Mouse (Mus musculus) frontal cortex, postnatal 36 days (tissue): ENCODE measurements around the gene Itgb3.
A peak's percentile ranks its signal among the peaks of the same experiment; 100 is the strongest.

Source experiments
- DNase-seq, 2 experiments: peaks; one replicate each; pipeline ENCODE4 v3.0.0; 2022; ENCODE audit warnings: low spot score in 2 of 2

Gene Itgb3

DNA sequence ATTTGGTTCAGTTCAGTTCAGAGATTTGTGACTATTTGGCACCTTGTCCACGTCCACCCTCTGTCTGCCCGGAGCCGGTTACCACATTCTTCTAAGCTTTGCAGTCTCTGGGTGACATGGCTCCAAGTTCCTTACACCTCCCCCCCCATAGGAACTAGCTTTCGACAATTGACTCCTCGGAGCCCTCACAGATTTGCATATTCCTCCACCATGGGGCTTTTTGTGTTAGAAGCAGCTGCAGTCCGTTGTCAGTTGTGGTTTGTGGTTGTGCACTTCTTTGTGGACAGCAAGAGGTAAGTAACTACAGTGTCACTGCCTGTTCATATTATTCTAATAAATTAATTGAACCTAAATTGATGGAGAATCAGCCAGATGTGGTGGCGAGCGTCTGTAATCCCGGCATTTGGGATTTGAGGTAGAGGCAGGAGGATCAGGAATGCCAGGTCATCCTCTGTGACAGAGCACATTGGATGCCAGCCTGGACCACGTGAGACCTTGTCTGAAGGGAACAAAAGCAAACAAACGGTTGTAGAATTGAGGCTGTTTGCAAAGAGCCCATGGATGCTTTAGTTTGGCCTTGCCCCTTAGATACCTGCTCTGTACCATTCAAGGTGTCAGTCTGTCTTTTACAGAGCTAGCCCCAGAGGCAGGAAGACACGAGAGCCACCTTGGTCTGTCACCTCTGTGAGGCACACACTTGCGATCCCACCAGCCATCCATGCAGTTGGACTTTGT, 25.0 kb upstream of the Itgb3 start:
- no peak for DNase-seq

DNA sequence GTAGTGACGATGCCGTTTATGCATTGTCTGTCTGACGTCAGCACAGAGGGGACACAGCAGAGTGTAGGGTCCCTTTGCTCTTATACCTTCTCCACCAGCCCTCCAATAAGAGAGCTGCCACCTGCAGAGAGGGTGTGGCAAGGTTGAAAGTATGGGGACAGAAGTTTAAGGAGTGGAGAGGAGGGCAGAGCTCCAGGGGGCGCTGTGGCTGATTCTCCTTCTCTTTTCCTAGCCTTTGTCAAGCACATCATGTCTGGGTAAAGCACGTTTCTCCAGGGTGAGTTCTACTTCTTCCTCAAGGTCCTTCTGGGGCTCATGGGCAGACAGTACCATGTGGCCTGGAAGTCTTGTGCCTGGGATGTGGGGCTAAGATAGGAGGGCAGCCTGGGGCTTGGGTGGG, 22.3 kb upstream of the Itgb3 start:
- no peak for DNase-seq

DNA sequence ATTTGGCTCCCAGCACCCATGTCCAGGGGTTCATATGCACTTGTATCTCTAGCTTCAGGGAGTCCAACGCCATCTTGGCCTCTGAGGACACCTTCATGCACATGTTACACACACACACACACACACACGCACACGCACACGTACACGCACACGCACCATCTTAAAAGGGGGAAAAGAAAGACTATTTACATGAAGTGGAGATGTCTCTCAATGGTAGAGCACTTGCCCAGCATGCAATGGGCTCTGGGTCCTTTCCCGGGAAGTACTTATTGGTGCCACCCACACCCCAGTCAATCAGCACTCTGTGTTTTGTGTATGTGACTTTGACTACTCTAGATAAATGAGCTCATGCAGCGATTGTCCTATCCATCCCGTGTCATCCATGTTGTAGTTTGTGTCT, 19.9 kb upstream of the Itgb3 start:
- DNase-seq = no peak

DNA sequence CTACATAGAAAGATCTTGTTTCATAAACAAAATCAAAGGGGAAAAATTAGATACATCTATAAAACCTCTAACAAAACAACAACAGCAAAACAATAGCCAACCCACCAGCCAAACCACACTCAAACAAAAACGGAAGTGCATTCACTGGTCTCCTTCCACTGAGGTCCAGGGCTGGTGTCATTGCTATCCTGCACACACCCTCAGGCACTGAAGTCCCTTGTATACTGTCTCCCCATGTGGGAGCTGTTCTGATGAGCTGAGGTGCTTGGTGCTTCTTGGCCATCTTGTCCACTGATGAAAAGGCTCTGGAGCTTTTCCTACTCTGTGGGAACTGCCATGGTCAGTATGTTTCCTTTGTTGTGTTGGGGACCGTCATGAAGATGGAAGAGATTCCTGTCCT, 19.3 kb upstream of the Itgb3 start:
- no peak for DNase-seq

DNA sequence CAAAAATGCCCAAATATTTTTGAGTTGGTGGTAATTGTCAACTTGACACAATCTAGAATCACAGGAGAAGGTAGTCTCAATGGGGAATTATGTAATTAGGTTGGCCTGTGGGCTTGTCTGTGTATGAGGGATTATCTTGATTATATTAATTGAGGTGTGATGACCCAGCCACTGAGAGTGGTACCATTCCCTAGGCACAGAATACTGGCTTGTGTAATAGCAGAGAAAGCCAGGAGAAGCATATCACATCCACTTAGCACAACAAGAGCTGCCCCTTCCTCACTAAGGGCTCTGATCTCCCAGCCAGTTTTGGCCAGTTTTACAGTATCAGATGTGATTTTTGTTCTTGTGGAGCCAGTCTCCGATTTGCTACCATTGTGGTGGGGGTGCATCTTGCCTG, 18.2 kb upstream of the Itgb3 start:
- no peak for DNase-seq

DNA sequence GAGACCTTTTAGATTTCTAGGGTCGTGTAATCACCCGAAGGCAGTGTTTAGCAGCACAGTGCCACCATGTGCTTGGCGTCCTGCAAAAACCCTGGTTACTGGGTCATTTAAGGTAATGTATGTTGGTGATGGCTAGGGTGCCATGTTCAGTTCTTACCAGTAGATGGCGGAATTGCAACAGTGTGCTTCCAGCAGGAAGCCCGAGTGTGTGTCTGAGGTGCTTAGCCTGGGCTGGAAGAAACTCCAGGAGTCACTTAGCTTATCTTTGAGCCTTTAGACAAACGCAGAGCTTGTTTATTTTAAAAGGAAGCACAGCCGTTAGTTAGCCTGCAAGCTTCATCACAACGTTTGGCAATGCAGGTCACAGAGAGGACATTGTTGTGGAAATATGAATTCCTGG, 17.7 kb upstream of the Itgb3 start:
- peak; percentile 78 to 92 for DNase-seq

DNA sequence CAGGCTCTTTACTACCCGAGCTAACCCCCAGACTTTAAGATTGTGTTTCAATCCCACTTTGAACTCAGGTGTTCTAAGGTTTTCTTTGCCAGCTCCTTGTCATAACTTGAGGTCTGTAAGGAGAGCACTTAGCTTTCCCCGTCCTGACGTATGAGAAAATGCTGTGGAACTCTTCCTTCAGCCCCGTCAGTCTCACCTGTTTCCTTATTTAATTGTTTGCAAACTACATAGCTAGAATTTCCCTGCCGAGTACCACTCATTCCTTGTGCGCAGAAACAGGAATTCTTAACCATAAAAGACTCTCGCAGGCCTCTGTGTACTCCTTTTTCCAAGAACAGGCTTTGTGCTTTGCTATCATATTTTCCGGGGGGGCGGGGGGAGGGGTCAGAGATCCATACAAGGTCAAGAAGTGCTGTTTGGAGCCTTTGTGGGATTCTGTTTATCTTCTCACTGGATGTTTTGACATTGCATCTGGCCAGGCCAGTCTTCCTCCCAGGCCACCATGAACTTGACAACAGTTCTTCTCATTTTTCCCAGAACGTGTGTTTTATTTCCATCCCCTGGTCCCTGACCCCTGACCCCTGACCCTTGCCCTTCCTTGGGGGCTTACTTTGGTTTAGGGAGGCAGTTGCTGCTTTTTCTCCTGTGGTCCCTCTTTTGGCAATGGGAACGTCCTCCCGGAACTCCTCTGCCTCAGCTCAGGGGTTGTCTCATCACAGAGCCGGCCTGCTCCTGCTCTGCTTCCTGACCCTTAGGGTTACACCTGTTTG, 15.5 kb upstream of the Itgb3 start:
- no peak for DNase-seq

DNA sequence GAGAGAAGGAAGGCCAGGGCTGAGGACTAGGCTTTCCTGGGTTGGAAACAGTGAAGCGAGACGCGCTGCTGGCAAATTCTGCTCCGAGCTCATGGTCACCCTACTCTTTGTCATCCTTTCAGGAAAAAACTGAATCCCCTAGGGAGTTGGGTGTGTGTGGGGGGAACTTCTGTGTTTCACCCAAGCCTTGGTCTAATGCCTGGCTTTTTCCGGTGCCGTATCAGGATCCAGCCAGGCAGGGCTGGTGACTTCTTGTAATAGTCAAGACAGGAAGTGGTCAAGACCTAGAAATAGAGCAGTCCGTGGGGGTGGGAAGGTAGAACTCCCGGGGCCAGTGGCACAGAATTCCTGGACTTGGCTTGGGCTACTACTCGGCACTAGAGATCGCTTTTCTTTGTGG, 11.4 kb upstream of the Itgb3 start:
- DNase-seq = no peak

DNA sequence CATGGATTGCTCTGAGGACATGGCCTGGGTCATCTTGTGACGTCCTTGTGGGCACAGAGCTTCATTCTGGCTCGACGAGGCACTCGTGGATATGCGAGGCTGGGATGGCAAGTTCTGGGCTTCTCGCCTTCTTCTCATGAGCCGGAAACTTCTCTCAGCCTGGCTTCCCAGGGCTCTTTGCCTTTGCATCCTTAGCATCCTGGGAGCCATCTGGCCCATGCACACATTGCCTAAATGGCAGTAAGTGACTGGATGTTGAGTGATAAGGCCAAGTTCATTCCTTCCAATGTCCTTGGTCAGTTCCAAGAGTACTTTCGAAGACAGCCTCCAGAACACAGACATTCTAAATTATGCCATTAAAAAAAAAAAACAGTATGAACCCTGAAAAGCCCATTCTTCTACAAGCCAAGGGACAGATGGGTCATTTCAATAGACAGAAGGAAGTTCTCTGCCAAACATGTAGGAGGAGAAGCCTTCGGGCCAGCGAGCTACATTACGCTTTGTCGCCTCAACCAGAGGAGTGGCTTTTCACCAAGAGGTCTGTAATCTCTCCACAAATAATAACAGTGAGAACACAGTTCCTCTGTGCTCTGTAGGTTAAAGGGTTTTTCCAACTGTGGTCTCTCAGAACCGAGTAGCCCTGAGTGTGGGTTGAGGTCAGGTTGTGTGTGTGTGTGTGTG, 8.4 kb upstream of the Itgb3 start:
- DNase-seq = no peak

DNA sequence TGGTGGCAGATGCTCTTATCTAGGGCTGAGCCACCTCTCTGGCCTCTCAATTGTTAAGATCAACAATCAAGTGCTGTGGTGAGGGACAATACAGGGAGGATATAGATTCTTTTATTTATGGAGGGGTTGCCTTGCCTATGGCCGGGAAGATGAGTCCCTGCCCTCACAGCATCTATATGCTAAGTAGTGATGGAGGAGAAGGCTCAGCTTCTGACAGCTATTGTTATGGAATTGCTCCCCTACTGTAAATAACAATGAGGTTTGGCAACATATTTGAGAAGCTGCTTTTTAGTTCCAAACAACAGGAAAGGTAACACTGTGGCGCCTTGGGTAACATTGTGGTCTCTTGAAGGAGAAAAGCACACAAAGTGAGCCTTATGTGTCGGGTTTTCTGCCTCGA, 7.1 kb upstream of the Itgb3 start:
- no peak for DNase-seq

DNA sequence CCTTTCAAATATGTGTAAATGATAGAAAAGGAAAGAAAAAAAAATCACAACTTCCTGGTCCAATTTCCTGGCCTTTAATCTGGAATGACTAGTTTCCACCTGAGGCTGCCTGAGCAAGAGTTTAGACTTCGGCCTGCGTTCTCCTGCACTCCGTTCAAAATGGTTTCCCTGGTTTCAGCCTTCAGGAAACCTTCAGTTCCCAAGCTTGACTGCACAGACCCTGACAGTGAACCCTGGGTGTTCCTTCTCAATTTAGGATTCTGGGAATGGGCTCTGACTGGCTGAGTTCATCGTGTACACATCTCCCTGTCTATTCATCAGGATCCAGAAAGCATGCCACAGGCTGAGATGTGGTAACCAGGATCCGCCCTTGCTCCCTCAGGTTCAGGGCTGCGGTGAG, 3.6 kb upstream of the Itgb3 start:
- DNase-seq = no peak

DNA sequence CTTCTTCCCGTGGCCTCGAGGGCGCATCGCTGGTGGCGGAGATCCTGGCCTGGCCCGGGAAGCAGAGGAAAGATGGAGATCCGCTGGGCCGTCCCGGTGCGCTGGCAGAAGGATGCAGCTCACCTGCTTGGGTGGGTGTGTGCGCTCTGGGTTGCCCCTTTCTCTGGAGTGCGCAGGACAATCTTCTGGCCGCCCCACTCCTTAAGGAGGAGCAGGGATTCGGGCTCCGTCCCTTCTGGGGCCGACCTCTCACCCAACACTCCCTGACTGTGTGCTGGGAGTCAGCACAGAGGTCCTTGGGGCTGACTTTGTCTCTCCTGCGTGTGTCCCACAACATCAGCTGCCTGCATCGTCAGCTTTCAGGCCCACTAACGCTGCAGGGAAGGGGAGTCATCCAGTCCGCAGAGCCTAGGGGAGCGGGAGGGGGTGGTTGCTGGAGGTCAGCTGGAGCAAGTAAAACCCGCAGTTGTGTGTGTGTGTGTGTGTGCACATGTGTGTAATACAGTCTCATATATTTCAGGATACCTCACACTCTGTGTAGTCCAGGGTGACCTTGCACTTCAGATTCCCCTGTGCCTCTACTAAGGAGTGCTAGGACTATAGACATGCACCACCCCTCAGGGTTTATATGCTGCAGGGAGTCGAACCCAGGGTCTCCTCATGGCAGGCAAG, 585 bp downstream of the Itgb3 start:
- DNase-seq = no peak

DNA sequence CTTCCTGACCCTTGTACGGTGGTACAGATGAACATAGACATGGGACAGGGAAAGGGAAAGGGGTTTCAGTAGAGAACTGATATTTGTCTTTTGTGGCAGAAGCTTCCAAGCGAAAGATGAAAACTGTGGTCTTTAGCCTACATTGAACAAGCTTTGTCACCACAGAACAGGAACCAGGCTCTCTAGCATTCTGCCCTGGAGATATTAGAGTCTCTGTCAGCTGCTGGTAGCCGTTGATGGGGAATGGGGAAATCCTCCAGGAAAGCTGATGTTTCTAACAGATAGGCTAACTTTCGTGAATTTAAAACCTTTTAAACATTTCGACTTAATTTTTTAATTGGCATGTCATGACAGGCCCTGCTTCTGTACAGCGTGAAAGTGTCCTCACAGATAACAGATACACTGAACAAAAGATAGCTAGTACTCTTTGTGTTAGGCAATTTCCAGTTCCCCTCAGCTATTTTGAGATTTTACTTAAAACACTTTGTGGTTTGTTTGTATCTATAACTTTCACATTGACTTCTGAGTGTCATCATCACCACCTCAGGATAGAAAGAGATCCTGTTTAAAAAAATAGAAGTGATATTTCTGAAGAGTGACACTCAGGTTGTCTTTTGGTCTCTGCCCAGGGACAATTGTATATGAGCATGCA, 1.4 kb downstream of the Itgb3 start:
- no peak for DNase-seq

DNA sequence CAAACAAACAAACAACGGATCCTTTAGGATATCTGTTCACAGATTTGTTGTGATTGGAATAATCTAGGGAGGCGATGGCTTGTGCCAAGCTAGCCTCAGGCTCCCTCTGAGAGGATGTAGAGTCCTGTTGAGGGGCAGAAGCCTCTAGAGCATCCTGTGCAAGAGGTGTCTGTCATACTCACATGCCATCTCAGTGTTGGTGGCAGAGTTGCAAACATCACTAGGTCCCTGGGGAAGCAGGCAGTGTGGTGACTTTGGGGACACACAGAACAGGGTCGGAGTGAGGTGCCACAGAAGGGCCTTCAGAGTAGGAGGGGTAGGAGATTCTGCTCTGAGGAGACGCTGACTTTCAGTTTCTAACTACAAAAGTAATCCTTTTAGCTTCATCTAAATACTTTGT, 1.9 kb downstream of the Itgb3 start:
- no peak for DNase-seq

DNA sequence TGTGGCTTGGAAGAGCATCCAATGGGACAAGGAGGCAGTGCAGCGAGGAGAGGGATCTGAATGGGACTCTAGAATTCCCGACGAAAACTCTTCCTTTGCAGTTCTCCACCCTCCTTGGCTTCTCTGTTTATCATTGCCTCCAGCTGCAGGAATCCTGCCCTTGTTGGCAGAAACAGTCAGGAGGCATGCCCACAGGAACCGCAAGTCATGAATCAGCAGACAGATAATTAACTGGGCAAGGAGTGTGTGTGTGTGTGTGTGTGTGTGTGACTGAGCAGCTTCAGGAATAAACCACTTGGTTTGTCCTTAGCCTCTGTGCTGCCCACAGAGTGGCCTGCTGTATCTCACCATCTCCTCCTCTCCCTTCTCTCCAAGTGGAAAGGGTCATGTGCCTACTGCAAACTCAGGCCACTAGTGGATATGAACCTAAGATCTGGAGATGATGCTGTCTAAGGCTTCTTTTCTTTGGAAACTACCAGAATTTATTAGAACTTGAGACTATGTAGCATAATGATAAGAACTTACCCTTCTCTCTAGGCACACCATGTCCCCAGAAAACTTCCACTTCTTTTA, 3.9 kb downstream of the Itgb3 start:
- DNase-seq = no peak

DNA sequence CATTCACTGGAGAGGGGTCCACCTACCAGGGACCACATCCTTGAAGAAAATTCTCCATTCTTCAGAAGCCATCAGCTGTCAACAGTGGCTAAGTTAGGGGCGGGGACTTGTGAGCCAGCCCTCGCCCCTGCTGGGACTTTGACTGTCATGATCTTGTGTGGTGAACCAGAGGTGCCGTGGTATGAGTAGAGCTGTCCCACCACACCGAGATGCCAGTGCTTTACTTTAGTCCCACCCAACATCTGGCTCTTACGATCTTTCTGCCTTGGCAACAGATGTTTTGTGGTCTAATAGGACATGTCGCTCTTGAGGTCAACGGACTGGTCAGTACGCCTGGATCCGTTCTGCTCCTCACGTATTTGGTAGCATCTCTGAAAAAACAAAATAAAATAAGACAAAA, 5.8 kb downstream of the Itgb3 start:
- no peak for DNase-seq

DNA sequence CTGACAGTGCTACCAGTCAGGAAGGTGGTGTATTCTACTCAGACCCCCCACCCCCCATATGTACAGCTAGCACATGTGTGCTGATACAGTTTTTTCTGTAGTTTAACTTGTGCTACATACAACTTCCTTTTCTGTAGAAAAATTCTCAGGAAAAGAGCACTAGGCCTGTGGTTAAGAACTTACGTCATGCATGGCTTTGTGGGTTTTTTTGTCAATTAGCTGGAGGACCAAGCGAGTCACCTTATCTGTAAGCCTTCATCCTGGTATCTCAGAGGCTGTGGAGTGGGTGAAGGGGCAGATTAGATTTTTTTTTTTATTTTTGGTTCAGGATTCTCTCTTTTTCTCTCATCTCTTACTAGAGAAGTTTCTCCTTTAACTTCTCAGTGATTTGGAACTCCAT, 6.3 kb downstream of the Itgb3 start:
- DNase-seq = no peak

DNA sequence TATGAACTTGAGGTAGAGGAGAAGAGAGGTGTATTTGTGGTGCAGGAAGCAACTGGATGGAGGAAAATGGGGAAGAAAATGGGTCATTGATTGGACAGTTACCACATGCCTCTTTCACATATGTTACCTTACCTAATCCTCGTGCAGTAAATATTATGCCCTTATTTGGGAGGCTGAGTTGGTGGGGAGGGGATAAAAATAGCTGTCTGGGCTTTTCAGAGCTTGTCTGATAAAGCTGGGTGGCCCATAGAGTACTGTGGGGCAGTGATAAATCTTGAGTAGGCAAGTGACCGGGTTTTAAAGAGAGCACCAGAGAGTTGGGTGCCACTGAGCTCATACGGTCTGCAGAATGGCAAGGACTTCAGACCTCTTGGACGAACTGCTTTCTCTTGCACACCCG, 8.4 kb downstream of the Itgb3 start:
- no peak for DNase-seq

DNA sequence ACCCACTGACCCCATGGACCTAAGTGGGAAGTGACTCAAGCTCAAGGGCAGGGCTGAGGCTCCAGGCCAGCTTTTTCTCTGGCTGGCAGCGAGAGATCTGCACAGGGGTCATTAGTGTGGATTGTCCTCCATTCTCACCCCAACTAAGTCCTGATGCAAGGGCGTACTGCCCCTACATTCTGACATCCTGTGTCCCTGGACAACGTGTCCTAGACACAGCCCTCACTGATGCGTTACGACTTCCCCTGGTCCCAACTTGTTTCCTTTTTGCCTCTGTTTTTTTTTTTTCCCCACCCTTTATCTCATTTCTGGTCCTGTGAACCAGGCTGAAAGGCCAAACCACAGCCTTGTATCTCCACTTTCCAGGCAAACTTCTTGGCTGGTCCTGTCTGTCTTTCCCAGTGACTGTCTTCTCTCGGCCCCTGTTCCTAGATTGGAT, 10.9 kb downstream of the Itgb3 start:
- no peak for DNase-seq

DNA sequence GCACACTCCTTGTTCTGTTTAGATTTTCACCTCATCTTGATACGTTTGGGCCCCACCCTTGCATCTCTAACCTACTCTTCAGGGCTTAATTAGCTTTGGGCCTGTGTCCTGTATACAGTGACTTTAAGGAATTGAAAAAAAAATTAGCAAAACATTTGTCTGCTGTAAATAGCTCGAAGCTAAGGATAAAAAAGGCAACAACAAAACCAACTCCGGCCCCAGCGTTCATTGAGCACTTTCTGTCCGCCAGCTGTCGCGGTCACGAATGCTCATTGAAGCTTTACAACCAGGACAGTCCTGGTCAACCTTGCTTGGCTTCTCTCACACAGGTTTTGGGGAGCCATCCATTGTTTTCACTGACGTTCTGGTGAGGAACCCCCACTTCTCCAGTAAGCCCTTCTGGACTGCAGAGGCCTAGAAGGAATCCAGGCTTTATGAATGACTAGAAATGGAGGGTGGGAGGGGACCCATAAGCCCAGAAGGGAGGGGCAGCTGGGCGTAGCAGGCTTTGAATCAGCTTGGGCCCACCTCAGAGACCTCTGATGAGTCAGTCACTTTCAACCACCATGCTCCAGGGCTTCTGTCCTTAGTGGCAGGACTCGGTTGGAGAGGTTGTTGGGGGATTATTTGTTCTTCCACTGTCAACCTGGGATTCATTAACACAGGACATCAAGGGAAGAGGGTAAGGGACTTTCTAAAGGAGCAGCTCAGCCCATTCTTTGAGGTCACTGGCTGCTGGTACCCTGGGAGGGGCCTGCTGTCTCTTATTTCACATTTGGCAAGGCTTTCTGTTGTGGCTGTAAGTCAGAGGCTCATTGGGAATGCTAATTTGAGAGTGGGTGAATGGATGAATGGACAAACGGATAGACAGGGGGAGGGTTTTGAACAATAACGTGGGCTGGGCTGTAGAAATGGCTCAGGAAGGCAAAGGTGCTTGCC, 11.6 kb downstream of the Itgb3 start:
- DNase-seq = no peak
